Mouse (Mus musculus) CH12.LX (cell line): ENCODE results near the gene Chpf. TPM values are rescaled to one million over a fixed set of nuclear protein-coding genes. Genes with fewer than 3 reads are reported as not detected.

Source experiments
- DNase-seq: peaks from one replicate; pipeline ENCODE4 v3.0.0-alpha.2; 2013; ENCODE audit errors: extremely low read depth
- H3K27ac ChIP-seq: 2 replicates; pipeline ENCODE4 v1.5.1; 2012; ENCODE audit warnings: low read depth, mild to moderate bottlenecking, control low read depth, moderate library complexity; ENCODE audit not compliant: insufficient read depth
- H3K27me3 ChIP-seq: replicated peaks from 2 replicates; pipeline ENCODE3; 2012; ENCODE audit warnings: inconsistent platforms
- H3K36me3 ChIP-seq, 2 experiments: replicated peaks in 1 of 2; 2 replicates each; pipeline versions ENCODE3 to v1.6.1; 2012; ENCODE audit warnings: inconsistent platforms in 1 of 2, low read length in 1 of 2, mild to moderate bottlenecking in 1 of 2, mixed read lengths in 1 of 2, moderate library complexity in 1 of 2; ENCODE audit not compliant: control insufficient read depth in 1 of 2, insufficient read depth in 1 of 2
- H3K4me1 ChIP-seq, 2 experiments: 2 replicates each; pipeline ENCODE4 v1.6.1; 2012; ENCODE audit warnings: inconsistent platforms in 1 of 2, moderate library complexity in 1 of 2; ENCODE audit not compliant: insufficient read depth in 2 of 2, control insufficient read depth in 1 of 2
- H3K4me2 ChIP-seq: 2 replicates; pipeline ENCODE4 v1.6.1; 2012; ENCODE audit warnings: low read depth, mild to moderate bottlenecking, control low read depth; ENCODE audit not compliant: poor library complexity, insufficient read depth, severe bottlenecking
- H3K4me3 ChIP-seq, 3 experiments: fragments of 150-350 bp in 1 of 3; sonication (generic) in 1 of 3; replicated peaks in 1 of 3; 2 replicates each; pipeline versions ENCODE3 to v1.5.1; 2011 to 2012; ENCODE audit warnings: low read depth in 2 of 3, low read length in 2 of 3, mild to moderate bottlenecking in 2 of 3, moderate library complexity in 2 of 3, control low read depth in 1 of 3, improper control_type of control experiment in 1 of 3, inconsistent platforms in 1 of 3, mixed read lengths in 1 of 3; ENCODE audit not compliant: poor library complexity in 1 of 3
- H3K79me2 ChIP-seq: replicated peaks from 2 replicates; pipeline ENCODE4 v1.6.1; 2012; ENCODE audit warnings: mild to moderate bottlenecking, moderate library complexity; ENCODE audit not compliant: control insufficient read depth, poor library complexity, insufficient read depth, severe bottlenecking; ENCODE audit errors: extremely low read depth
- H3K9ac ChIP-seq: 2 replicates; pipeline ENCODE4 v1.6.1; 2012; ENCODE audit warnings: low read depth, mild to moderate bottlenecking, control low read depth, moderate library complexity; ENCODE audit not compliant: insufficient read depth
- H3K9me3 ChIP-seq: replicated peaks from 2 replicates; pipeline ENCODE3; 2012; ENCODE audit warnings: low read length, inconsistent platforms, mixed read lengths
- BHLHE40 ChIP-seq: IDR thresholded peaks from 2 replicates; pipeline ENCODE4 v1.6.1; 2011; ENCODE audit warnings: mild to moderate bottlenecking, low read depth, low read length, improper control_type of control experiment
- CHD2 ChIP-seq: IDR thresholded peaks from 2 replicates; pipeline ENCODE4 v1.6.1; 2011; ENCODE audit warnings: low read length, improper control_type of control experiment
- ELF1 ChIP-seq: IDR thresholded peaks from 2 replicates; pipeline ENCODE4 v1.6.1; 2014; ENCODE audit warnings: low read depth, mild to moderate bottlenecking, inconsistent platforms, low read length, improper control_type of control experiment
- EP300 ChIP-seq: IDR thresholded peaks from 2 replicates; pipeline ENCODE4 v1.6.1; 2011; ENCODE audit warnings: low read length, improper control_type of control experiment
- ETS1 ChIP-seq: conservative IDR thresholded peaks from 2 replicates; pipeline ENCODE4 v1.6.1; 2012; ENCODE audit warnings: low read depth, mild to moderate bottlenecking, inconsistent platforms, low read length, improper control_type of control experiment, moderate library complexity
- IRF4 ChIP-seq: IDR thresholded peaks from 2 replicates; pipeline ENCODE4 v1.6.1; 2014; ENCODE audit warnings: low read depth, mild to moderate bottlenecking, inconsistent platforms, low read length, improper control_type of control experiment
- JUND ChIP-seq: conservative IDR thresholded peaks from 2 replicates; pipeline ENCODE4 v1.6.1; 2011; ENCODE audit warnings: low read depth, low read length, improper control_type of control experiment
- KAT2A ChIP-seq: IDR thresholded peaks from 2 replicates; pipeline ENCODE4 v1.6.1; 2012; ENCODE audit warnings: low read length, improper control_type of control experiment, inconsistent platforms; ENCODE audit not compliant: insufficient replicate concordance
- MAFK ChIP-seq: IDR thresholded peaks from 2 replicates; pipeline ENCODE4 v1.6.1; 2011; ENCODE audit warnings: low read length, improper control_type of control experiment; ENCODE audit not compliant: insufficient replicate concordance
- MXI1 ChIP-seq: IDR thresholded peaks from 2 replicates; pipeline ENCODE4 v1.6.1; 2011; ENCODE audit warnings: mild to moderate bottlenecking, low read depth, low read length, improper control_type of control experiment
- MYC ChIP-seq: IDR thresholded peaks from 2 replicates; pipeline ENCODE4 v1.6.1; 2011; ENCODE audit warnings: low read depth, mild to moderate bottlenecking, improper control_type of control experiment, low read length
- NELFE ChIP-seq: IDR thresholded peaks from 2 replicates; pipeline ENCODE4 v1.6.1; 2011; ENCODE audit warnings: low read depth, low read length, improper control_type of control experiment
- RAD21 ChIP-seq: IDR thresholded peaks from 2 replicates; pipeline ENCODE4 v1.6.1; 2011; ENCODE audit warnings: low read depth, mild to moderate bottlenecking, low read length, improper control_type of control experiment, moderate library complexity
- RCOR1 ChIP-seq: conservative IDR thresholded peaks from 2 replicates; pipeline ENCODE4 v1.6.1; 2012; ENCODE audit warnings: low read depth, mild to moderate bottlenecking, inconsistent platforms, low read length, improper control_type of control experiment
- TBP ChIP-seq: conservative IDR thresholded peaks from 2 replicates; pipeline ENCODE4 v1.6.1; 2011; ENCODE audit warnings: low read depth, low read length, improper control_type of control experiment
- UBTF ChIP-seq: IDR thresholded peaks from 2 replicates; pipeline ENCODE4 v1.6.1; 2012; ENCODE audit warnings: low read depth, mild to moderate bottlenecking, inconsistent platforms, low read length, improper control_type of control experiment, moderate library complexity
- USF1 ChIP-seq: IDR thresholded peaks from 2 replicates; pipeline ENCODE4 v1.6.1; 2014; ENCODE audit warnings: low read depth, mild to moderate bottlenecking, inconsistent platforms, low read length, improper control_type of control experiment
- USF2 ChIP-seq: conservative IDR thresholded peaks from 2 replicates; pipeline ENCODE4 v1.6.1; 2011; ENCODE audit warnings: low read depth, low read length, improper control_type of control experiment
- ZC3H11A ChIP-seq: IDR thresholded peaks from 2 replicates; pipeline ENCODE4 v1.6.1; 2012; ENCODE audit warnings: low read depth, mild to moderate bottlenecking, inconsistent platforms, low read length, improper control_type of control experiment
- ZNF384 ChIP-seq: IDR thresholded peaks from 2 replicates; pipeline ENCODE4 v1.6.1; 2012; ENCODE audit warnings: low read depth, low read length, improper control_type of control experiment, inconsistent platforms
- dilution Hi-C: fragments of 300-500 bp; cut with MboI; formaldehyde crosslinking; loops from 2 replicates; pipeline ENCODE4 v1.14.3; 2020; ENCODE audit warnings: low sequenced_read_pairs; ENCODE audit not compliant: extremely low pct_unique_long_range_greater_than_20kb, extremely low pct_ligation_motif_present
- in situ Hi-C: fragments of 300-500 bp; cut with MboI; formaldehyde crosslinking; loops from 3 replicates; pipeline ENCODE4 v1.14.3; 2019; ENCODE audit warnings: low sequenced_read_pairs, low pct_ligation_motif_present, low pct_unique_long_range_greater_than_20kb, mixed read lengths
- polyA plus RNA-seq: library from polyadenylated mRNA; unstranded; fragments of >175 nt; gene quantifications from 2 replicates; pipeline ENCODE4 v1.2.1, GENCODE M21; 2012; ENCODE audit warnings: low read depth; ENCODE audit not compliant: insufficient read length
- total RNA-seq, 2 experiments: library from RNA; depleted of rRNA; stranded (reverse); fragments of 300-350 nt in 1 of 2; fragments of >200 nt in 1 of 2; gene quantifications; 2 replicates each; pipeline ENCODE4 v1.2.3; 2012 to 2014

Gene Chpf
- total and polyA plus RNA-seq, 3 experiments: 14.6 to 30.4 (median 20.6) TPM

DNA sequence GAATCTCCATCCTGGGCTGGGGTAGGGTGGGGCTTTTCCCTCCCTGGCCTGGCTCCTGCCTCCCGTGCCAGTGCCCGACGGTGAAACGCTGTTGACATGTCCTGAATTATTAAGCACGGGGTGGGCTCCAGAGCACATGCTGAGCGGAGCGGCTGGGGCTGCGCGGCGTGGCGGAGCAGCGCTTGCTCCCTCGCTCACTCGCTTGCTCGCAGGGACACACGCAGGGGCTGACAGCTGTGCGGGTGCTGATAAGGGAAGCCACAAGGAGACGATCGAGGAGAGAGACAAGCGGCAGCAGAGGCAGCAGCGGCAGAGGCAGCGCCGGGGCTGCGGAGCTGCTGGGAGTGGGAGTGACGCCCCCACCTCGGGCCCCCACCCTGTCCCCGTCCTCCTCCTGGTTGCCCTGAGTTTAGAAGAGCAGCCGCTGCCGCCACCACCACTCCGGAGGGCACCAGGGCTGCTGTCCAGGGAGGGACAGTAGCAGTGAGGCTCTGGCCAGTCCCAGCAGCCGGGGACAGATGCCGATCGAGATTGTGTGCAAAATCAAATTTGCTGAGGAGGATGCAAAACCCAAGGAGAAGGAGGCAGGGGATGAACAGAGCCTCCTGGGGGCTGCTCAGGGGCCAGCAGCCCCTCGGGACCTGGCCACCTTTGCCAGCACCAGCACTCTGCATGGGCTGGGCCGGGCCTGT lies 28.6 kb downstream of the Chpf start, which contains the start of gene Asic4:
Gene Asic4 (plus strand): TSS at position 123 of the 692 bp plus-strand sequence.
- peaks cover 89% of the 10 kb centered on the region for H3K27me3 ChIP-seq
- H3K4me2 ChIP-seq: no peak within 1 kb of the TSS
- in situ Hi-C loops: loop anchor here (25.0 kb wide), 1 partner anchor 513 kb away; the partner anchor contains the start of gene Cfap65
- peaks cover 18 to 32% of the 10 kb centered on the region in 2 experiments for H3K4me1 ChIP-seq
- no peaks in the 10 kb centered on the region for H3K9me3 ChIP-seq
- DNase-seq: no peak
- no peak within 1 kb of the TSS for H3K27ac ChIP-seq
- dilution Hi-C loops: no loop called here
- H3K79me2 ChIP-seq: no peaks in the 10 kb centered on the region
- TF ChIP-seq ETS1: no peak
- TF ChIP-seq ELF1: no peak
- no peak for TF ChIP-seq USF1
- no peak for TF ChIP-seq RCOR1
- TF ChIP-seq BHLHE40: no peak
- TF ChIP-seq MAFK: no peak
- no peaks in the 10 kb centered on the region for H3K36me3 ChIP-seq
- no peak within 1 kb of the TSS for H3K9ac ChIP-seq
- H3K4me3 ChIP-seq: no peak within 1 kb of the TSS

DNA sequence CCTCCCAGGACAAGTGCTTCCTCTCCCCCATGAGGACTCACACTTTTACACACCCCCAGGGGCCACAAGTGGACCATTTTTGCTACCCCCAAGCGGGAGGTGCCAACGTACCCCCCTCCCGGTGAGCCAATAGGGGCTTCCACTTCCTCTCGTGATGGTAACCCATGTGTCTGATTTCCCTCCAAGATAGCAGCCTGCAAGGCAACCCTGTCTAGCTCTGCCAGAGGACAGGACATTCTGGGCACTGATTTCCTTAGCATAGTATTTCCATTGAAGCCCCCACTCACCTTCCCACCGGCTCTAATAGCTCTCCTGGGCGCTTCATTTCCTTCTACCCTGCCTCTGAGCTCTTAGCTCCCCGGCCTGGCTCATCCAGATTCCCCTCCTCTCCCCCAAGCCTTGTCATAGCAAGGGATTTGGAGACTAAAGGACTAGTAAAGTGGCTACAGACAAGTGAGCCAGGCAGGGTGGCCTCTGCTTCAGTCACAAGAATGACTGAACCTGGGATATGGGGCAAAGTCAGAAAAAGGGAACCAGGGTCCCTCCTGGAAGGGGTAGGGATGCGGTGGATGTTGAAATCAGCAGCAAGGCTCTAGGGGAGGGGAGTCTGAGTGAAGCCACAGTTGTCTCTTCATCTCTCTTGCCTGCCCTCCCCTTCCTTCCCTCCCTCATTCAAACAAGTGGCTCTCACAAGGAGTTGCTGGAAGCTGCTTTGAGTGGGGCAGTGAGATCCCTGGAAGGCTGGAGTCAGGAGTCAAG lies 29.6 kb downstream of the Chpf start:
- in situ Hi-C loops: loop anchor here (25.0 kb wide), 1 partner anchor 512 kb away; the partner anchor contains the start of gene Cfap65
- H3K27ac ChIP-seq: no peak overlapping the region
- no peak for DNase-seq

More for the DNA sequence above, 29.6 kb downstream of the Chpf start:
- no peaks in the 10 kb centered on the region for H3K79me2 ChIP-seq
- no peak overlapping the region for H3K9ac ChIP-seq
- no peak overlapping the region for H3K4me3 ChIP-seq
- no peak for TF ChIP-seq RCOR1
- no peak for TF ChIP-seq IRF4
- TF ChIP-seq KAT2A: no peak
- TF ChIP-seq JUND: no peak
- no peak for TF ChIP-seq ELF1
- TF ChIP-seq BHLHE40: no peak
- no peak for TF ChIP-seq USF2
- no peak for TF ChIP-seq UBTF
- no peak for TF ChIP-seq MYC
- TF ChIP-seq ZC3H11A: no peak
- TF ChIP-seq MXI1: no peak
- no peak for TF ChIP-seq EP300
- TF ChIP-seq MAFK: no peak
- TF ChIP-seq TBP: no peak
- no peak for TF ChIP-seq NELFE
- no peak for TF ChIP-seq CHD2
- no peak for TF ChIP-seq RAD21
- TF ChIP-seq ZNF384: no peak
- TF ChIP-seq USF1: no peak
- H3K27me3 ChIP-seq: peaks cover 81% of the 10 kb centered on the region
- H3K9me3 ChIP-seq: no peaks in the 10 kb centered on the region
- H3K4me1 ChIP-seq: peaks cover 18 to 32% of the 10 kb centered on the region in 2 experiments
- no peaks in the 10 kb centered on the region for H3K36me3 ChIP-seq
- dilution Hi-C loops: no loop called here
- H3K4me2 ChIP-seq: no peak overlapping the region
